Mouse (Mus musculus) midbrain, embryonic 14.5 days (tissue): ENCODE measurements around the gene BC025920. TPM values are rescaled to one million over a fixed set of nuclear protein-coding genes. Genes with fewer than 3 reads are reported as not detected.
"Not testable (repeated sequence)": the region's sequence is repeated elsewhere in the genome, so short reads cannot be mapped to it uniquely, and the experiment has no call there.

Experiments used
- ATAC-seq: fragments of 200-750 bp; cut with Nextera tagmentation; 2 replicates; pipeline ENCODE4 v1.8.0; 2017; ENCODE audit warnings: moderate number of reproducible peaks, moderate library complexity; ENCODE audit not compliant: low FRiP score, low TSS enrichment
- DNase-seq: peaks from one replicate; pipeline ENCODE4 v3.0.0-alpha.2; 2015
- H3K27ac ChIP-seq: fragments of 300-500 bp; sonication (generic); replicated peaks from 2 replicates; pipeline ENCODE4 v1.5.1; 2014; ENCODE audit warnings: mild to moderate bottlenecking, low read depth, low read length, moderate library complexity
- H3K27me3 ChIP-seq: fragments of 300-500 bp; sonication (generic); 2 replicates; pipeline ENCODE4 v1.6.1; 2014; ENCODE audit warnings: low read length, control low read depth, mixed read lengths; ENCODE audit not compliant: control insufficient read depth, insufficient read depth
- H3K36me3 ChIP-seq: fragments of 300-500 bp; sonication (generic); 2 replicates; pipeline ENCODE4 v1.6.1; 2014; ENCODE audit warnings: low read length, control low read depth; ENCODE audit not compliant: control insufficient read depth, insufficient read depth
- H3K4me1 ChIP-seq: fragments of 300-500 bp; sonication (generic); 2 replicates; pipeline ENCODE4 v1.6.1; 2014; ENCODE audit warnings: mild to moderate bottlenecking, antibody characterized with exemption, low read length, control low read depth; ENCODE audit not compliant: control insufficient read depth, insufficient read depth
- H3K4me2 ChIP-seq: fragments of 300-500 bp; sonication (generic); 2 replicates; pipeline ENCODE4 v1.6.1; 2014; ENCODE audit warnings: mild to moderate bottlenecking, low read length, moderate library complexity
- H3K4me3 ChIP-seq: fragments of 300-500 bp; sonication (generic); replicated peaks from 2 replicates; pipeline ENCODE4 v1.5.1; 2014; ENCODE audit warnings: low read depth, low read length
- H3K9ac ChIP-seq: fragments of 300-500 bp; sonication (generic); replicated peaks from 2 replicates; pipeline ENCODE4 v1.6.1; 2014; ENCODE audit warnings: mild to moderate bottlenecking, low read length, moderate library complexity
- H3K9me3 ChIP-seq: fragments of 300-500 bp; sonication (generic); 2 replicates; pipeline ENCODE4 v1.6.1; 2016; ENCODE audit warnings: low read length, control low read depth, mixed read lengths; ENCODE audit not compliant: control insufficient read depth
- WGBS: fragments of 180-500 bp; shearing (Covaris S2); extraction: QIAGEN DNeasy Blood & Tissue Kit; methylation state at CpG from one replicate; pipeline ENCODE4 v1.1.7; 2014; 5-methylcytosine and 5-hydroxymethylcytosine counted together
- polyA plus RNA-seq: library from polyadenylated mRNA; unstranded; fragments of >200 nt; fragmentation: Nextera tagmentation; extraction: Ambion mirVana; gene quantifications from 2 replicates; pipeline ENCODE4 v1.2.1, GENCODE M21; 2014

BC025920 gene
- polyA plus RNA-seq, 1 experiment from 2014 or later, result 0.74 TPM

DNA sequence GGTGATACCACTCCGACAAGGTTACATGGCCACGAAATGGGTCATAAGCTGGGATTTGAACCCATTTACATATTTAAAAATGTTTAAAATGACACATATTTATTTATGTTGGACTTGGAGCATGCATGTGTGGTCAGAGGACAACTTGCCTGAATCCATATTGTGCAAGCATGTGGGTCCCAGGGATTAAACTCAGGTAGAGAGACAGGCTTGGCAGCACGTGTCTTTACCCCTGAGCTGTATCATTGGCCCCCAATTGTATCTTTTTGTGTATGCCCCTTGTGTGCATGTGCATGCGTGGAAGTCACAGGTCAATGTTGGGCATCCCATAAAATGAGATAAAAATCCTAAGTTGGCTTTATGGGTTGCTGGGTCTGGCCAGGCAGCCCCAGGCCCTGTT, 39.3 kb downstream of the BC025920 start:
- no peak for DNase-seq
- 91% methylated on average over 4 of the region's 4 CpGs for WGBS
- no peak overlapping the region for H3K4me2 ChIP-seq

DNA sequence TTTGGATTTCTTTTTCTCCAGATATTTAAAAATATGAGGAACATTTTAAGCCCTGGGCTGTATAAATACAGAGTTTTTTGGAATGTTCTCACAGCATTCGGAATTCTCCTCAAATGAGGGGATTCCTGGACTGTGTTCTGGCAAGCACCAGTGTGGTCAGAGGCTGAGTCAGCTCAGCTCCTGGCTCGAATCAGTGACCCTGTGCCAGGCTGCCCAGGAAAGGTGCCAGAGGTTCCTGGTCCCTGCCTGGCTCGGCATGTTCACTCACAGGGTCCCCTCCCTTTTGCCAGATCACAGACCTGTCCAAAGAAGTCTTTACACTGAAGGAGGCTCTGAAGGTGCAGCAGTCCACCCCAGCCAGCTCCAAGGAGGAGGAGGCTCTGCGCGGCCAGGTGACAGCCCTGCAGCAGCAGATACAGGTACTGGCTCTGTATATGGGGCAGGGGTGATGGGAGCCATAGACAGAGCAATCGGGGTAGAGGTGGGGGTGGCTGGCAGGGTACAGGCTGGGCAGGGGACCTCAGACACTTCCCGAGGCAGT, 40.0 kb downstream of the BC025920 start:
- Histone ChIP-seq H3K9me3 (peaks cover 3% of the 10 kb centered on the region; the same call in 1 of the 2 replicates), H3K4me1 (peaks cover 25% of the 10 kb centered on the region), H3K27me3 (no peaks in the 10 kb centered on the region), H3K9ac (no peak overlapping the region), H3K4me2 (no peak overlapping the region), H3K36me3 (no peaks in the 10 kb centered on the region), H3K27ac (no peak overlapping the region), H3K4me3 (no peak overlapping the region)
- WGBS, result 86% methylated on average over 7 of the region's 7 CpGs
- no peak for DNase-seq
- no peak for ATAC-seq

More for the DNA sequence above, 39.3 kb downstream of the BC025920 start:
- no peak overlapping the region for H3K9ac ChIP-seq
- no peak for ATAC-seq
- H3K9me3 ChIP-seq, result no peaks in the 10 kb centered on the region
- H3K27ac ChIP-seq, result no peak overlapping the region
- H3K27me3 ChIP-seq, result no peaks in the 10 kb centered on the region
- H3K4me1 ChIP-seq, result peaks cover 27% of the 10 kb centered on the region
- no peaks in the 10 kb centered on the region for H3K36me3 ChIP-seq
- no peak overlapping the region for H3K4me3 ChIP-seq

DNA sequence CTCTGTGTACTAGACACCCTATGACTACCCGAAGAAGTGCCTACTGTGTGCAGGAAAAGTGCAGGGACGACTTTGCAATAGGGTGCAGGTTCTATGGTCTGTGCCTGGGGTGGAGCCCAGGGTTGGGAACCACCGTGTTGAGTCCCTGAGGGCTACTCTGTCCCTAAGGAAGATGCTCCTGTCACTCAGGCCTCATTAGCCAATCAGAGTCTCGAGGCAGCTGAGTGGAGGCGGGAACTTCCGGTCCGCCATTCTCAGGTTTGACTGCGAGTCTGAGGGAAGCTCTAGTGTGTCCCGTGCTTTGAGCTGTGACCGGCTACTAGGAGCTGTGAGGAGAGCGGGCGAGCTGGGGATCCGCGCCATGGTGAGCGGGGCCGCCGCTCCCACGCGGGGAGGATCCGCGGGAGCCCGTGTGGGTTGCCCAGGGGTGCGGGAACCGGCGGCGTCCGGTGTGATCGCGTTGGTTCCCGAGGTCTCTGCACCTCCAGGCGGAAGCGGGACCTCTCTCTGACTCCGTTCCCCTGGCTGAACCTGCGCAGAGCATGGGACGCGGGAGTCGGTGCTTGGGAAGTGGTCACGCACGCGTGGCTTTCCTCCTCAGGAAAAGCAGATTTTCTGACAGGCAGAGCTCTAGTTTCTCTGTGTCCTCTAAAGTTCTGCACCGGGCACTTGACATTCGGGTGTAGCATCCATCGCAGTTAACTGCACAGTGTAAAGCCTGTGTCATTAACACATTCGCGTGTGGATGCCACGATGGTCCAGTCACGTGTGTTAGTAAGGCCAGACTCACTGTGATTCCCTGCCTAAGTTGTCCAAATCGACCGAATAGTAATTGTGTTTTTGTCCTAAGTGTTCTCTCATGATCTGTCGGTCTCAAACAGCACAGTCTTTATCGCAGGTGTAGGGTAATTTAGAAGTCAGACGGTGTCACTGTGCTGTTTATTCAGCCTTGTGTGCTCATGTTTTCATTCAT, 43.0 kb downstream of the BC025920 start, which contains the start of gene Gm10778:
TSS of gene Gm10778 (plus strand) at position 257 of the 973 bp plus-strand sequence.
- peak within 1 kb of the TSS; percentile 47 for H3K4me3 ChIP-seq
- not testable (repeated sequence) for H3K4me1 ChIP-seq, H3K36me3 ChIP-seq, H3K27me3 ChIP-seq
- WGBS, result 3% methylated on average over 34 of the region's 52 CpGs
- peak; percentile 95 for ATAC-seq
- peak within 1 kb of the TSS; percentile 59 for H3K4me2 ChIP-seq
- peak within 1 kb of the TSS; percentile 83 for H3K27ac ChIP-seq
- DNase-seq, result peak; percentile 95
- peaks cover 11% of the 10 kb centered on the region for H3K9me3 ChIP-seq
- H3K9ac ChIP-seq, result peak within 1 kb of the TSS; percentile 49; the same call in 1 of the 2 replicates

DNA sequence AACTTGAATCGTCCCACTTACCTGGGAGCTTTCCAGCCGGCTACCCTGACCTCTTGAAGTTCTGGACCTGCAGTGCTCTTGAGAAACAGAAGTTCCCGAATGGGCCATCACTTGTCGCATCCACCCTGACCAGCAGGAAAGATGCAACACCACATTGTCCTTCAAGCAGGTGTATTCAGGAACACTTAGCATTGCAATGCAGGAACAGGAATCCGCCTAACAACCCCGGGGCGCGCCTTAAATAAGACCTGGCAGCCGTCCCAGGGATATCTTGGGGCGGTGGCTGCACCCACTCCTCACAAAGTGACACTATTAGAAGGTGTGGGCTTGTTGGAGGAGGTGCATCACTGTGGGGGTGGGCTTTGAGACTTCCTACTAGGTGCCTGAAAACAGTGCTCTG, 49.1 kb downstream of the BC025920 start:
- no peaks in the 10 kb centered on the region for H3K27me3 ChIP-seq
- 96% methylated on average over 10 of the region's 10 CpGs for WGBS
- no peak for ATAC-seq

DNA sequence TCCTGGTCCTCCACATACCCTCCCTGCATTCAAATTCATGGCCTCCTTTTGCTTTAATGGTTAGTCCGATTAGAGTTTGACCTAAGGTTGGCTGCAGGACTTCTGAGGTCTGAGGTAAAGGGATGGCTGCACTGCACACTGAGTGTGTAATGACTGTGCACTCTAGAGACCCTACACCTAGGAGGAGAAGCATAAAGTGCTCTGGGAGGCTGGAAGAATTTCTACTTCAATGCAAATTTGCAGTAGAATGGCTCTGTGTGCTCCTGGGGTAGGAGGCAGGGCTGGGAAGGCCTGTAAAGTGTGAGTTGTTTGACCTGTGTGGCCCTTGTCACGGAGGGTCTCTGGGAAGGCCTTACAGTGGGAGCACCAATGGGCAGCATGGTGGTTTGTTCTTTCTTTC, 50.1 kb downstream of the BC025920 start:
- H3K27ac ChIP-seq, result no peak overlapping the region
- peaks cover 10% of the 10 kb centered on the region; the same call in 1 of the 2 replicates for H3K36me3 ChIP-seq
- 97% methylated on average over 2 of the region's 2 CpGs for WGBS
- no peak overlapping the region for H3K9ac ChIP-seq
- H3K27me3 ChIP-seq, result no peaks in the 10 kb centered on the region
- H3K4me1 ChIP-seq, result no peaks in the 10 kb centered on the region
- H3K4me2 ChIP-seq, result no peak overlapping the region
- no peak for ATAC-seq
- no peak overlapping the region for H3K4me3 ChIP-seq
- H3K9me3 ChIP-seq, result peaks cover 55% of the 10 kb centered on the region
- no peak for DNase-seq

More for the DNA sequence above, 49.1 kb downstream of the BC025920 start:
- peaks cover 2% of the 10 kb centered on the region; the same call in 1 of the 2 replicates for H3K4me1 ChIP-seq
- peaks cover 10% of the 10 kb centered on the region; the same call in 1 of the 2 replicates for H3K36me3 ChIP-seq
- H3K9ac ChIP-seq, result no peak overlapping the region
- H3K4me2 ChIP-seq, result no peak overlapping the region
- no peak overlapping the region for H3K4me3 ChIP-seq
- no peak for DNase-seq
- H3K9me3 ChIP-seq, result peaks cover 54% of the 10 kb centered on the region
- no peak overlapping the region for H3K27ac ChIP-seq

Other genes with a start within 250 kb of the BC025920 start
- gene Mfsd12, start 248.8 kb upstream of the BC025920 start, polyA plus RNA-seq, result 5.9 and 9.2 TPM in 2 replicates
- 0.32 and 0.37 TPM in 2 replicates for gene 4930404N11Rik, start 240.5 kb upstream of the BC025920 start, polyA plus RNA-seq
- gene Fzr1, start 227.8 kb upstream of the BC025920 start, polyA plus RNA-seq, result 122 and 146 TPM in 2 replicates
- gene Dohh, start 221.8 kb upstream of the BC025920 start, polyA plus RNA-seq, result 59.5 and 79.6 TPM in 2 replicates
- gene Gm48551, start 221.8 kb upstream of the BC025920 start, polyA plus RNA-seq, result 4.5 and 8.2 TPM in 2 replicates
- gene Gm48552, start 217.3 kb upstream of the BC025920 start, polyA plus RNA-seq, result 1.3 and 2.9 TPM in 2 replicates
- gene Smim24, start 213.2 kb upstream of the BC025920 start, polyA plus RNA-seq, result 1.0 and 1.2 TPM in 2 replicates
- 11.2 and 13.7 TPM in 2 replicates for gene Nfic, start 150.6 kb upstream of the BC025920 start, polyA plus RNA-seq
- 61.3 and 117 TPM in 2 replicates for gene Celf5, start 123.6 kb upstream of the BC025920 start, polyA plus RNA-seq
- 51.6 and 51.8 TPM in 2 replicates for gene Ncln, start 109.9 kb upstream of the BC025920 start, polyA plus RNA-seq
- 0.34 and 0.47 TPM in 2 replicates for gene S1pr4, start 106.1 kb upstream of the BC025920 start, polyA plus RNA-seq
- gene Gna15, start 82.0 kb upstream of the BC025920 start, polyA plus RNA-seq, result 0.69 and 0.88 TPM in 2 replicates
- gene Gna11, start 61.1 kb upstream of the BC025920 start, polyA plus RNA-seq, result 86.7 and 102 TPM in 2 replicates
- gene Aes, start 46.8 kb upstream of the BC025920 start, polyA plus RNA-seq, result 485 and 707 TPM in 2 replicates
- 20.4 and 25.7 TPM in 2 replicates for gene Tle2, start 31.7 kb upstream of the BC025920 start, polyA plus RNA-seq
- gene Tle6, start 5.2 kb upstream of the BC025920 start, polyA plus RNA-seq, result 3.2 and 3.5 TPM in 2 replicates
- gene Sirt6, start 21.5 kb downstream of the BC025920 start, polyA plus RNA-seq, result 47.7 and 58.1 TPM in 2 replicates
- gene Ankrd24, start 22.3 kb downstream of the BC025920 start, polyA plus RNA-seq, result 8.9 and 16.8 TPM in 2 replicates
- gene Gm10778, start 42.8 kb downstream of the BC025920 start, polyA plus RNA-seq, result 7.8 and 8.2 TPM in 2 replicates
- gene Zfp433, start 98.6 kb downstream of the BC025920 start, polyA plus RNA-seq, result 18.6 and 22.2 TPM in 2 replicates
- 25.5 and 27.7 TPM in 2 replicates for gene Gm3055, start 164.9 kb downstream of the BC025920 start, polyA plus RNA-seq
- 4.3 TPM in 2 replicates for gene Gm4767, start 205.9 kb downstream of the BC025920 start, polyA plus RNA-seq